Mouse (Mus musculus) embryonic fibroblast, embryonic 13.5 days (primary cell): ENCODE measurements around the gene Fmod.

ENCODE experiments used
- CTCF ChIP-seq: IDR thresholded peaks from 2 replicates; pipeline ENCODE4 v1.5.1; 2011; ENCODE audit warnings: mild to moderate bottlenecking, control low read depth, low read length, moderate library complexity, borderline replicate concordance; ENCODE audit not compliant: insufficient read depth
- POLR2A ChIP-seq: IDR thresholded peaks from 2 replicates; pipeline ENCODE4 v1.6.1; 2011; ENCODE audit warnings: low read depth, mild to moderate bottlenecking, control low read depth, low read length, moderate library complexity

DNA sequence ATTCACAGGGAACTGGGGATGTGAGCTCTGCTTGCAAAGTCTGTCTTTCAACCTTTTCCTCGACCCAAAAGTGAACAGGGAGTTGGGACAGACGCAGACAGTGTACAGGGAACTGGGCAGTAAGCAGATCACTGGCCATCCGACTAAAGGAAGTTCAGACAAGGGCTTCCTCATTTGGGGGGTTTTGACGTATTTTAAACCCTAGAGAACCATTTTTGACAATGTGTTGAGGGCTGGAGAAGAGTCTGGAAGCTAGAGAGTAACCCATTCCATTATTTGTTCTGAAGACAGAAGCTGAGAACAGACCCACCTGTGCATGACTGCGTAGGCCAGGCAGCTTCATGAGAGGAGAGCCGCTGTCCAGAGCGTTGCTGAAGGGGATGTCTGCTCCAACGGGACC, 46.6 kb downstream of the Fmod start:
- TF ChIP-seq POLR2A = no peak
- TF ChIP-seq CTCF = no peak
